Mouse (Mus musculus): Measurements from ENCODE around the gene Banp. TPM values are rescaled to one million over a fixed set of nuclear protein-coding genes. Genes with fewer than 3 reads are reported as not detected.

Gene Banp
- total RNA-seq, 1 experiment = 53.8 TPM

DNA sequence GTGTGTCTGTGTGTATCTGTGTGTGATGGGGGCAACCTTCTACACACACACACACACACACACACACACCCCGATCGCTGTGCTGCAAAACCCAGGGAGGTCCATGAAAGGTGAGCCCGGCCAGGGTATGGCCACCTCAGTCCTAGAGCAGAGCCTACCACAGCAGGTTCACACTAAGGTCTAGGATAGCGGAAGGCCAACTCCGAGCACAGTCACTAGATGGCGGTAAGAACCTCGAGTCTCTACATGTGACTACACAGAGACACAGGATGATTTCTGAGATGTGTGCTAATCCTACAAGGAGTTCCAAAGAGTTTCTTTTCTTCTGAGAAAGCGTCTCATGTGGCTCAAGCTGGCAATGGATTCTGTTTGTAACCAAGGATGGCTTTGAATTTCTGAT is 22.2 kb upstream of the Banp start:
- H3K9ac ChIP-seq (ENCODE audit: insufficient read depth, low read depth, low read length, poor library complexity, severe bottlenecking) = no peak overlapping the region

GRCm38 (mm10) chr8:121930047-121930446 is 19.5 kb upstream of the Banp start:
- Histone ChIP-seq H3K9me3 (ENCODE audit: control insufficient read depth, insufficient read depth, low read depth, low read length) (no peaks in the 10 kb centered on the region), H3K36me3 (ENCODE audit: control insufficient read depth, insufficient read depth, low read length, poor library complexity, severe bottlenecking) (no peaks in the 10 kb centered on the region), H3K4me1 (ENCODE audit: control insufficient read depth in 2 of 2, insufficient read depth in 2 of 2, low read length in 2 of 2, poor library complexity in 1 of 2) (peaks cover 2% of the 10 kb centered on the region in 2 experiments; a peak in 2 of 4 replicates), H3K9ac (ENCODE audit: insufficient read depth, low read depth, low read length, poor library complexity, severe bottlenecking) (no peak overlapping the region), H3K27ac (ENCODE audit: insufficient read depth, low read depth, low read length, poor library complexity, severe bottlenecking) (no peak overlapping the region), H3K4me3 (ENCODE audit: insufficient read depth in 1 of 2, low read depth in 1 of 2, low read length in 2 of 2, poor library complexity in 1 of 2, severe bottlenecking in 1 of 2) (no peak overlapping the region)
- no peak for DNase-seq (ENCODE audit: low read depth, low spot score)
- TF ChIP-seq MAFK (IDR thresholded peaks at IDR 0.05; ENCODE audit: insufficient read depth, low read depth, low read length) (no peak), ZNF384 (IDR thresholded peaks at IDR 0.05; ENCODE audit: low read depth, low read length) (no peak), CHD2 (IDR thresholded peaks at IDR 0.05; ENCODE audit: low read depth, low read length) (no peak), ZC3H11A (IDR thresholded peaks at IDR 0.05; ENCODE audit: borderline replicate concordance, low read depth, low read length) (no peak), HCFC1 (IDR thresholded peaks at IDR 0.05; ENCODE audit: borderline replicate concordance, insufficient read depth, low read length) (no peak)
- in situ Hi-C loops (cut with MboI; ENCODE audit: low sequenced_read_pairs in 2 of 2, unreplicated experiment in 2 of 2) = loop anchor here in 1 of 2 experiments (10.0 kb wide), 1 partner anchor 85 kb away; no protein-coding TSS in a partner anchor

More for the DNA sequence above, 22.2 kb upstream of the Banp start:
- H3K4me1 ChIP-seq (ENCODE audit: control insufficient read depth in 2 of 2, insufficient read depth in 2 of 2, low read length in 2 of 2, poor library complexity in 1 of 2) = peaks cover 1 to 6% of the 10 kb centered on the region in 2 experiments; a peak in 1 of 4 replicates
- in situ Hi-C loops (cut with MboI; ENCODE audit: low sequenced_read_pairs in 2 of 2, unreplicated experiment in 2 of 2) = no loop called here
- H3K27ac ChIP-seq (ENCODE audit: insufficient read depth, low read depth, low read length, poor library complexity, severe bottlenecking) = no peak overlapping the region
- TF ChIP-seq HCFC1 (IDR thresholded peaks at IDR 0.05; ENCODE audit: borderline replicate concordance, insufficient read depth, low read length) = no peak
- no peak for TF ChIP-seq ZC3H11A (IDR thresholded peaks at IDR 0.05; ENCODE audit: borderline replicate concordance, low read depth, low read length)
- TF ChIP-seq CHD2 (IDR thresholded peaks at IDR 0.05; ENCODE audit: low read depth, low read length) = no peak
- no peak for TF ChIP-seq ZNF384 (IDR thresholded peaks at IDR 0.05; ENCODE audit: low read depth, low read length)
- no peak for TF ChIP-seq MAFK (IDR thresholded peaks at IDR 0.05; ENCODE audit: insufficient read depth, low read depth, low read length)
- no peak for DNase-seq (ENCODE audit: low read depth, low spot score)
- no peak overlapping the region for H3K4me3 ChIP-seq (ENCODE audit: insufficient read depth in 1 of 2, low read depth in 1 of 2, low read length in 2 of 2, poor library complexity in 1 of 2, severe bottlenecking in 1 of 2)
- no peaks in the 10 kb centered on the region for H3K36me3 ChIP-seq (ENCODE audit: control insufficient read depth, insufficient read depth, low read length, poor library complexity, severe bottlenecking)
- no peaks in the 10 kb centered on the region for H3K9me3 ChIP-seq (ENCODE audit: control insufficient read depth, insufficient read depth, low read depth, low read length)

DNA sequence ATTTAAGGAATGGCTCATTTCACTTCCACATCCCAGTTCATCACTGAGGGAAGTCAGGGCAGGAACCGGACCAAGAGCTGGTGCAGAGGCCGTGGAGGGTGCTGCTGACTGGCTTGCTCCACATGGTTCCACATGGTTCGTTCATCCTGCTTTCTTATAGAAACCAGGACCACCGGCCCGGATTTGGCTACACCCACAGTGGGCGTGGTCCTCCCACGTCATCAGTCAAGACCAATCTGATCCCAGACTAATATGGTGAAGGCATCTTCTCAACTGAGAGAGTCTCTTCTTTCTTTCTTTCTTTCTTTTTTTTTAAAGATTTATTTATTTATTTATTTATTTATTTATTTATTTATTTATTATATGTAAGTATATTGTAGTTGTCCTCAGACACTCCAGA is 18.0 kb upstream of the Banp start:
- Histone ChIP-seq H3K36me3 (ENCODE audit: control insufficient read depth, insufficient read depth, low read length, poor library complexity, severe bottlenecking) (no peaks in the 10 kb centered on the region), H3K27ac (ENCODE audit: insufficient read depth, low read depth, low read length, poor library complexity, severe bottlenecking) (no peak overlapping the region), H3K4me3 (ENCODE audit: insufficient read depth in 1 of 2, low read depth in 1 of 2, low read length in 2 of 2, poor library complexity in 1 of 2, severe bottlenecking in 1 of 2) (no peak overlapping the region), H3K9me3 (ENCODE audit: control insufficient read depth, insufficient read depth, low read depth, low read length) (no peaks in the 10 kb centered on the region), H3K4me1 (ENCODE audit: control insufficient read depth in 2 of 2, insufficient read depth in 2 of 2, low read length in 2 of 2, poor library complexity in 1 of 2) (peaks cover 2 to 10% of the 10 kb centered on the region in 2 experiments; a peak in 2 of 4 replicates), H3K9ac (ENCODE audit: insufficient read depth, low read depth, low read length, poor library complexity, severe bottlenecking) (no peak overlapping the region)
- in situ Hi-C loops (cut with MboI; ENCODE audit: low sequenced_read_pairs in 2 of 2, unreplicated experiment in 2 of 2) = loop anchor here in 1 of 2 experiments (10.0 kb wide), 1 partner anchor 87 kb away; no protein-coding TSS in a partner anchor
- TF ChIP-seq ZC3H11A (IDR thresholded peaks at IDR 0.05; ENCODE audit: borderline replicate concordance, low read depth, low read length) (no peak), HCFC1 (IDR thresholded peaks at IDR 0.05; ENCODE audit: borderline replicate concordance, insufficient read depth, low read length) (no peak), MAFK (IDR thresholded peaks at IDR 0.05; ENCODE audit: insufficient read depth, low read depth, low read length) (no peak), CHD2 (IDR thresholded peaks at IDR 0.05; ENCODE audit: low read depth, low read length) (no peak), ZNF384 (IDR thresholded peaks at IDR 0.05; ENCODE audit: low read depth, low read length) (no peak)
- DNase-seq (ENCODE audit: low read depth, low spot score) = no peak

GRCm38 (mm10) chr8:121932026-121932667 is 17.4 kb upstream of the Banp start:
- no peaks in the 10 kb centered on the region for H3K36me3 ChIP-seq (ENCODE audit: control insufficient read depth, insufficient read depth, low read length, poor library complexity, severe bottlenecking)
- H3K27ac ChIP-seq (ENCODE audit: insufficient read depth, low read depth, low read length, poor library complexity, severe bottlenecking) = no peak overlapping the region
- H3K9me3 ChIP-seq (ENCODE audit: control insufficient read depth, insufficient read depth, low read depth, low read length) = no peaks in the 10 kb centered on the region
- DNase-seq (ENCODE audit: low read depth, low spot score) = no peak
- no peak for TF ChIP-seq ZC3H11A (IDR thresholded peaks at IDR 0.05; ENCODE audit: borderline replicate concordance, low read depth, low read length)
- H3K4me1 ChIP-seq (ENCODE audit: control insufficient read depth in 2 of 2, insufficient read depth in 2 of 2, low read length in 2 of 2, poor library complexity in 1 of 2) = peaks cover 2 to 11% of the 10 kb centered on the region in 2 experiments; a peak in 2 of 4 replicates
- in situ Hi-C loops (cut with MboI; ENCODE audit: low sequenced_read_pairs in 2 of 2, unreplicated experiment in 2 of 2) = loop anchor here in 1 of 2 experiments (10.0 kb wide), 1 partner anchor 87 kb away; no protein-coding TSS in a partner anchor
- no peak overlapping the region for H3K4me3 ChIP-seq (ENCODE audit: insufficient read depth in 1 of 2, low read depth in 1 of 2, low read length in 2 of 2, poor library complexity in 1 of 2, severe bottlenecking in 1 of 2)
- H3K9ac ChIP-seq (ENCODE audit: insufficient read depth, low read depth, low read length, poor library complexity, severe bottlenecking) = no peak overlapping the region
